Mouse (Mus musculus) lung, embryonic 16.5 days (tissue): ENCODE results near the gene Car5a. TPM values are rescaled to one million over a fixed set of nuclear protein-coding genes. Genes with fewer than 3 reads are reported as not detected.

ENCODE experiments used
- ATAC-seq: fragments of 200-750 bp; cut with Nextera tagmentation; 2 replicates; pipeline ENCODE4 v1.8.0; 2017; ENCODE audit warnings: low read depth, mild to moderate bottlenecking, moderate library complexity
- H3K27ac ChIP-seq: fragments of 300-500 bp; sonication (generic); 2 replicates; pipeline ENCODE4 v1.5.1; 2014; ENCODE audit warnings: mild to moderate bottlenecking, control low read depth, low read length
- H3K27me3 ChIP-seq: fragments of 300-500 bp; sonication (generic); 2 replicates; pipeline ENCODE4 v1.6.1; 2014; ENCODE audit warnings: low read depth, low read length, mixed read lengths; ENCODE audit not compliant: control insufficient read depth, insufficient read depth
- H3K36me3 ChIP-seq: fragments of 300-500 bp; sonication (generic); 2 replicates; pipeline ENCODE4 v1.6.1; 2014; ENCODE audit warnings: low read length; ENCODE audit not compliant: control insufficient read depth, insufficient read depth
- H3K4me1 ChIP-seq: fragments of 300-500 bp; sonication (generic); replicated peaks from 2 replicates; pipeline ENCODE4 v1.6.1; 2014; ENCODE audit warnings: low read length, mixed read lengths; ENCODE audit not compliant: control insufficient read depth, insufficient read depth
- H3K4me2 ChIP-seq: fragments of 300-500 bp; sonication (generic); 2 replicates; pipeline ENCODE4 v1.6.1; 2014; ENCODE audit warnings: low read depth, low read length, control low read depth
- H3K4me3 ChIP-seq: fragments of 300-500 bp; sonication (generic); 2 replicates; pipeline ENCODE4 v1.5.1; 2014; ENCODE audit warnings: mild to moderate bottlenecking, low read length, control low read depth
- H3K9ac ChIP-seq: fragments of 300-500 bp; sonication (generic); 2 replicates; pipeline ENCODE4 v1.6.1; 2014; ENCODE audit warnings: low read length, control low read depth
- H3K9me3 ChIP-seq: fragments of 300-500 bp; sonication (generic); 2 replicates; pipeline ENCODE4 v1.6.1; 2016; ENCODE audit warnings: low read length; ENCODE audit not compliant: control insufficient read depth
- WGBS: fragments of 180-500 bp; shearing (Covaris S2); extraction: QIAGEN DNeasy Blood & Tissue Kit; methylation state at CpG from one replicate; pipeline ENCODE4 v1.1.7; 2014; 5-methylcytosine and 5-hydroxymethylcytosine counted together
- polyA plus RNA-seq: library from polyadenylated mRNA; unstranded; fragments of >200 nt; fragmentation: Nextera tagmentation; extraction: Ambion mirVana; gene quantifications from 2 replicates; pipeline ENCODE4 v1.2.1, GENCODE M21; 2015

Gene Car5a
- polyA plus RNA-seq, 1 experiment from 2014 or later: not detected

DNA sequence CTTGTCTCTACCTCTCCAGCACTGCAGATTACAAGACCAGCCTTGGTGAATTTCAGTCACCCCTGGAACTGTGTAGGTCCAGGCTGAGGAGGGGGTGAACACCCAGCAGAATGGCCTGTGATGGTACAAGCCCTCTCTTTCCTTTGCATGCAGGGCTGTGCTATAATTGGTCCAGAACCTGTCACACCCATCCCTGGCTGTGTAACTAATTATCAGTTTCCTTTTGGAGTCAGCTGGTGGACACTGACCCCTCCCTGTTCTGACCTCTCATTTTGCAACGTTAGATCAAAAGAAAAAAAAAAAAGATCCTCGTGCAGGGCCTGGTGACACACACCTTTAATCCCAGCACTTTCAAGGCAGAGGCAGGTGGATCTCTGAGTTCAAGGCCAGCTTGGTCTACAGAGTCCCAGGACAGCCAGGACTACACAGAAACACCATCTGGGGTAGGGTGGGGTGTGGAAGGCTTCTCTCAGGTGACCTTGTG lies 1.6 kb downstream of the Car5a start:
- Histone ChIP-seq H3K36me3 (no peaks in the 10 kb centered on the region), H3K9me3 (no peaks in the 10 kb centered on the region), H3K27ac (no peak overlapping the region), H3K9ac (no peak overlapping the region), H3K27me3 (no peaks in the 10 kb centered on the region), H3K4me3 (no peak overlapping the region), H3K4me1 (peaks cover 7% of the 10 kb centered on the region; the same call in 1 of the 2 replicates), H3K4me2 (no peak overlapping the region)
- 15% methylated on average over 2 of the region's 2 CpGs for WGBS
- no peak for ATAC-seq

DNA sequence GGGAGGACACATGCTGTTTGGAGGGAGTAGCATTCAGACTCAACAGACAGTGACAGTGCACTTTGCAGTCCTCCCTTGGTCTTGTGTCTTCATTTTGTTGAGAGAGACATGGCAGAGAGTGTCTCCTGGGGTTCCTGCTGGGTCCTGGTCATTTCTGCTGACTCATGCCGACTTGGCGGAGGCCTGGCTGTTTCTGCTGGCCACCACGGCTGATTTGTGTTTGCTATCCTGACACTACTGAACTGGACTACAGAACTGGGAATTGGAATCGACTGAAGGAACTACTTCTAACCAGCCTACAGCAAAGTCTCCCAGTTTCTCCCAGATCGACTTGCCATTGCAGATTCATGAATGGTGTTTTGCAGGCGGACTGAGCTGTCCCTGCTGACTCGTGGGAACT lies 6.0 kb downstream of the Car5a start:
- H3K36me3 ChIP-seq: no peaks in the 10 kb centered on the region
- no peak for ATAC-seq
- no peak overlapping the region for H3K9ac ChIP-seq
- H3K27me3 ChIP-seq: no peaks in the 10 kb centered on the region
- H3K27ac ChIP-seq: no peak overlapping the region
- H3K4me2 ChIP-seq: no peak overlapping the region
- H3K9me3 ChIP-seq: no peaks in the 10 kb centered on the region
- H3K4me1 ChIP-seq: peaks cover 5% of the 10 kb centered on the region
- 76% methylated on average over 7 of the region's 7 CpGs for WGBS
- no peak overlapping the region for H3K4me3 ChIP-seq

DNA sequence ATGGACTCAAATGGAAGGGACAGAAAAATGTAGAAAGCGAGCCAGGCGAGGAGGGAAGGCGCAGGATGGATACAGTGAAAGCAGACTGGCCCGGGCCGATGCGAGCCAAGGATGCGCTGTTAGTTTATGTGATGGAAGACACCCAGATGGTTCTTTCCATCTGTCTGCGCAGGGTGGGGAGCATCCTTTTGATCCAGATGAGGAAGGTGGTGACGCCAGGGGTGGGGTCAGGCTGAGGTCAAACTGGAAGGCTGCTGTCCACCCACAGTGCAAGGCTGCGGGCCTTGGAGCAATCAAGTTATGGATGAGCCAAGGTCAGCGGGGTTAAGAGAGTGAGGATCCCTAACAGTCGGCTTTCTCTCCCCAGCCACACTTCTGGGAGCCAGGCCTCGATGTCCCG lies 8.3 kb downstream of the Car5a start:
- H3K4me1 ChIP-seq: peaks cover 5% of the 10 kb centered on the region
- no peak overlapping the region for H3K4me2 ChIP-seq
- ATAC-seq: no peak
- H3K27ac ChIP-seq: no peak overlapping the region
- H3K4me3 ChIP-seq: no peak overlapping the region
- H3K9ac ChIP-seq: no peak overlapping the region
- H3K27me3 ChIP-seq: no peaks in the 10 kb centered on the region
- WGBS: 43% methylated on average over 14 of the region's 14 CpGs
- H3K36me3 ChIP-seq: no peaks in the 10 kb centered on the region
- H3K9me3 ChIP-seq: no peaks in the 10 kb centered on the region

DNA sequence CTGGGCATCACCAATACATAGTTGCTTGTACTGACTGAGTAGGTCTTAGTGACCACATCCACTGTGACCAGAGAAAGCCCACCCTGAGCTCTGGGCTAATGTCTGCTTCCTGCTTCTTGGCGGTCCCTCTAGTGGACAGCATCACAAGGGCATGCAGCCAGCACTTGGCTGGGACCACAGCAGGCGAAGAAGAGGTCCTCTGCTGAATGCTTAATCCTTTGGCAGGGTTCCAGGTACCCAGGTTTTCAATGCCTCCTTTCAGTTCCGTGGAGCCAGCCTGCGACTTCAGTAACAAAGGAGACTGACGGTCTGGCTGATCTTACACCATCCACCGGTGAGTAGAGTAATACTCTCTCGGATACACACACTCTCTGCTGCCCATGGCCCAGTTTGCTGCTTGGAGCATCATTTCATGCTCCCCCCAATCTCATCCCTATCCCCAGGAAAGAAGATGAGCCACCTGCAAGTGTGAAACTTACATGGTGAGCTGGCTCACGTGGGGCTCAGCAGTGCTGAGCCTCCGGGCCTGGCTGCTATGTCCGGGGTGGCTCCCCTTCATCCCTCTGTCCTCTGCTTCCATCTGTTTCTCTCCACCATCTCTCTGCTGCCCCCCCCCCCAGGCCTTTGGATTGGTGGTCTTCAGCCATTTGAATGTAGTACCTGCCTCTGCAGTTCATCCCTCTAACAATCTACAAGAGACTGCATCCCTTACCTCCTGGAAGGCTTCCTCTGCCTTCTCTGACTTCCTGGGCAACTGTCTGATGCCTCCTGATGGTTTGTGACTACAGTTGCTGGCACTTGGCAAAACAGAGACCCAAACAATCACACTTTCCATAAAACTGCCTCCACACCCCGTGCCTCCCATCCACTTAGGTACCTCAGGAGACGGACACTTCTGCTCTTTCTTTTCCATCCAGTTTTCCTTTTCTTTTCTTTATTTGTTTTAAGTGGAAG lies 9.1 kb downstream of the Car5a start:
- Histone ChIP-seq H3K27ac (no peak overlapping the region; the same call in 1 of the 2 replicates), H3K9ac (no peak overlapping the region)
- 40% methylated on average over 12 of the region's 12 CpGs for WGBS

DNA sequence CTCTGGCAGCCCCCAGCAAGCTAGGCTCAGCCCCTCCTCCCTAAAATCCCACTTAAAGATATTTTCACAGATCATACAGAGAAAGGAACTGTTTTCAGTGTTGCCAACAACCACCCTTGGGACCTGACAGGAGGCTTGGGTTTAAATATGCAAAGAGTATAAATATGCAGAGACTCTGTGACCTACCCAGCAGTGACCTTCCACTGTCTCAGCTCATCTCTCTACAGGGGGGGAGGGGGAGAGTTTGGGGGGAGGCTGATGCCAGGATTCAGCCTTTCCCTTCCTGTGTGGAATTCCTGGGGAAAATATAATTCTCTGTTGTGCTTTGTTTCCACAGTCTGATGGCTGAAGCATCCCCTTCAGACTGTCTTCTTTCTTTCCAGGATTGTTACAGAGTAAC lies 9.8 kb downstream of the Car5a start:
- Histone ChIP-seq H3K9me3 (no peaks in the 10 kb centered on the region), H3K9ac (no peak overlapping the region; the same call in 1 of the 2 replicates), H3K36me3 (no peaks in the 10 kb centered on the region), H3K27ac (no peak overlapping the region; the same call in 1 of the 2 replicates), H3K4me2 (no peak overlapping the region), H3K4me3 (no peak overlapping the region), H3K4me1 (peaks cover 5% of the 10 kb centered on the region), H3K27me3 (no peaks in the 10 kb centered on the region)
- ATAC-seq: peak; percentile 29; the same call in 1 of the 2 replicates

More for the DNA sequence above, 9.1 kb downstream of the Car5a start:
- Histone ChIP-seq H3K4me1 (peaks cover 5% of the 10 kb centered on the region), H3K4me3 (no peak overlapping the region), H3K36me3 (no peaks in the 10 kb centered on the region), H3K4me2 (no peak overlapping the region), H3K9me3 (no peaks in the 10 kb centered on the region), H3K27me3 (no peaks in the 10 kb centered on the region)
- ATAC-seq: peak; percentile 52; the same call in 1 of the 2 replicates

DNA sequence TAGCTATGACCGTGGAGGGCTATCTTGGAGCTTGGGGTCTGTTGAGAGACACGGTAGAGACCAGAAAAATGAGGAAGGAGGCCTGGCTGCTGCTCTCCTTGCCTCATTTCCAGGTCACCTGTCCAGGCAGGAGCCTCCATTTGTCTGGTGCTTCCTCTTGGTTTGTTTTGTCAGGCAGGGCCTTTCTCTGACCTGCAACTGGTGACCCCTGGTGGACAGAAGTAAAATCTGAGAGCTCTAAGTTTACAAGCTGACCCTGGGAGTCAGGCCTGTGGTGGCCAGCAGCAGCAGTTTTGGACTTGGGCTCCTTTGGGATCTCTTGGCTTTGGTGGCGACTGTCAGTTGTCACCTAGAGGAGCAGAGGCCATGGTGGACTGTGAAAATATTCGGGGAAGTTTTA lies 10.2 kb downstream of the Car5a start:
- Histone ChIP-seq H3K4me3 (no peak overlapping the region), H3K27ac (no peak overlapping the region), H3K9ac (no peak overlapping the region), H3K9me3 (no peaks in the 10 kb centered on the region), H3K27me3 (no peaks in the 10 kb centered on the region), H3K4me2 (no peak overlapping the region), H3K4me1 (peaks cover 5% of the 10 kb centered on the region), H3K36me3 (no peaks in the 10 kb centered on the region)
- ATAC-seq: 0 out of 2 replicates have a peak, but pooled peaks have one; percentile 3
- 33% methylated on average over 4 of the region's 4 CpGs for WGBS

DNA sequence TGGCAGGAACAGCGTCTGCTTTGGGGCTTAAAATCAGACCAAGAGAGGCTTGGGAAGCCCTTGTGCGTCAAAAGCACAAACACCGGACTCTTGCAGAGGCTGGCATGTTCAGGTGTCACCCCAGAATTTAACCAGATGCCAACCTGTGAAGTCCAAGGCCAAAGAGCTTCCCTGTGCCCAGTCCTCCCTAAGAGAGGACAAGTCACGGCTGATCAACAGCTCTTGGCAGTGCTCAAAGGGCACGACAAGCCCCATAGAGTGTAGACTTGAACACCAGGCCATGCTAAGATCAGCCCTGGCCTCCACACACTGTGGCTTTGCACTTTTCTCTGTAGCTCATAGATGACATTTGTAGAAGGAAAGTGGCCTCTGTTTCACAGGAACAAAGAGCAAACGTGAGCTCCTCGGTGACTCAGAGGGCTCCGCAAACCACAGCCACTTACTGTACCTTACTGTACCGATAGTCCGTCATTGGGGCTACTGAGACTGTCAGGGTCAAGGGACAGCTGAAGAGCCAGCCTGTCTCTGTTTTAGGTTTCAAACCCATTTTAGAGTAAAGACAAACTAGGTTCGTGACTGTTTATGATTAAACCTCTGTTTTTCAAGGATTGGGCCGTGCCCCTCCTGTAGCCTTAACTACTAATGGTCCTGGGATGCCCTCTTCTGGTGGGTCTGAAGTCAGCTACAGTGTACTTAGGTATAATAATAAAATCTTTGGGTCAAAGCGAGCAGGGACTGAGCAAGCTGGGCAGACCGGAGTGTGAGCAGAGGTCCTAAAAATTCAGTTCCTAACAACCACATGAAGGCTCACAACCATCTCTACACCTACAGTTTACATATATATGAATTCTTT lies 11.8 kb downstream of the Car5a start:
- no peaks in the 10 kb centered on the region for H3K36me3 ChIP-seq
- H3K4me2 ChIP-seq: no peak overlapping the region
- peaks cover 5% of the 10 kb centered on the region for H3K4me1 ChIP-seq
- H3K27ac ChIP-seq: no peak overlapping the region
- H3K9me3 ChIP-seq: no peaks in the 10 kb centered on the region
- no peak overlapping the region for H3K4me3 ChIP-seq
- no peaks in the 10 kb centered on the region for H3K27me3 ChIP-seq
- H3K9ac ChIP-seq: no peak overlapping the region
- 73% methylated on average over 14 of the region's 14 CpGs for WGBS
- no peak for ATAC-seq

DNA sequence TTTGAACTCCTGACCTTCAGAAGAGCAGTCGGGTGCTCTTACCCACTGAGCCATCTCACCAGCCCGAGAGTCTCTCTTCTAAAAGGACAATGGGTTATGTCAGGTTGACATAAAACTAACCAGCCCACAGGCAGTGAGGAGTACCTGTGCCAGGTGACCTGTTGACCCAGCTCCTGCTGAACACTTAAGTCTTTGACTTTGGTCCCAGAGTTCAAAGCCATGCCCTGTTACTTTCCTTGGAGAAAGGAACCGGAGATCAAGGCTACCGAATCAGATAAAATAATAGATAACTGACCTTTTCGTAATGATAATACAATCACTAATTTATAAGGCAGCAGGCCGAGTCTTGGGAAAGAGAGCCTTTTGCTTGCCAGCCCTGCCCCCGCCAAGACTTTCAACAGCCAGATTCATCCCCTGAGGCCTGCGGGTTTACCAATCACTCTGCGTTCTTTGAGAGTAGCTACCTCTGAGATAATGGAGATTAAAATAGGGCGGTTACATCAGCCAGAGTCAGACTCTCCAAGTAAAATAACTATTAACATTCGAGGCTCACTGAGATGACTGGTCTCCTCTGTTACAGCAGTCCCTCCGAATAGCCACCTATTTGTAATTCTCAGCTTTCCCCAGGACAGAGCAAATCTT lies 12.6 kb downstream of the Car5a start:
- ATAC-seq: no peak
- 73% methylated on average over 12 of the region's 12 CpGs for WGBS

More for the DNA sequence above, 12.6 kb downstream of the Car5a start:
- Histone ChIP-seq H3K27me3 (no peaks in the 10 kb centered on the region), H3K36me3 (no peaks in the 10 kb centered on the region), H3K9ac (no peak overlapping the region), H3K4me3 (no peak overlapping the region), H3K4me1 (peaks cover 5% of the 10 kb centered on the region), H3K4me2 (no peak overlapping the region), H3K27ac (no peak overlapping the region), H3K9me3 (no peaks in the 10 kb centered on the region)
